Mouse (Mus musculus): ENCODE data around the gene Ptprn2.

The Ptprn2 gene
- long read RNA-seq, experiment 1, partial matches to known transcripts: 1 of 2 reads
- long read RNA-seq, experiment 1, other reads (novel, unspliced or antisense): 1 of 2 reads
- long read RNA-seq, experiment 2, partial matches to known transcripts: 4 of 10 reads
- long read RNA-seq, experiment 2, other reads (novel, unspliced or antisense): 5 of 10 reads

DNA sequence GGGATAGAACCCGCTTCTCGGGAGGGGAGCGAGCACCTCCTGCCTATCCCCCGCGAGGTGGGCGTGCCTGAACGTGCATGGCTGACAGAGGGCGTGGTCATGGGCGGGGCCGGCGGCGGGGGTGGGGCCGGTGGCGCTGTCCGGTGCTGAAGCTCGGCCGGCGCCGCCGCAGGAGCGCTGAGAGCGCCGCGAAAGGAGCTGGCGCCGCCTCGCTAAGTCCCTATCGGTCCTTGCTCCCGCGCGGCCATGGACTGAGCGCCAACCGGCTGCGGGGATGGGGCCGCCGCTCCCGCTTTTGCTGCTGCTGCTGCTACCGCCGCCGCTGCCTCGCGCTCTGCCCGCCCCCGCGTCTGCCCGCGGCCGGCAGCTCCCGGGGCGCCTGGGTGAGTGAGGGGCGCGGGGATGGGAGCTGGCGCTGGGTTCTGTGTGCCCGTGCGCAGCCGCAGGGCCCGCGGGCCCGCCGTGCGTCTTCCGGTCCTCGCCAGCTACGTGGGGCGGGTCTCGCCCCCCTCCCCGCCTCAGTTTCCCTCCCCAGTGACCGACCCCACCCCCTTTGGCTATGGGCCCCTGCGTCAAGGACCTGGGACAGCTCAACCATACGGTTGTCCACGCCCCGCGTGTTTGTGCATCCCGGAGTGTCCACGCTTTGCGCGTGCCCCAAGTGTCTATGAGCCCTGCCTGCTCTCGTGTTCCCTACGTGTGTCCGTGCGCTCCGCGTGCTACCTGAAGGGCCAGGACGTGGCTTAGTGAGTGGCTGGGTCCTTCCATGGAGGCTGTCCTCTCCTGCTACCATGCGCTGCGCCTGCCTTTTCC lies at the start of gene Ptprn2:
Ptprn2 (plus strand) TSS at position 130 of the 813 bp plus-strand sequence.
- intact Hi-C loops (cut with DNase I): no loop called here

DNA sequence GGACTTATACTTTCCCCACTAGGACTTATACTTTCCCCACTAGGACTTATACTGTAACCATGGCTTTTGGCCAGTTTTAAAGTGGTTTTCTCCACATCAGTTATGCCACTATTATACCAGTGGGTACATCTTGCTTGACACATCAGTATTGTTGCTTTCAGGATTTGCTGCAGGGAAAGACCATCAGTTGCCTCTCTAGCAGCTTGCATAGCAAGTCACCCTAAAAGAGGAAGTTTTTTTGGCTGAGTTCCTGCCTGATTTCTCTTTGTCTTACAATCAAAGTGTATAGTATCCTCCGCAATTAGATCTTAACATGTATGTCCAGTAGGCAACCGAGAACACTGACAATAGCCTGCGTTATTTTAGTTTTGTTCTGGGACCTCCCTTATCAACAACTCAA lies 49.4 kb upstream of the Ptprn2 start:
- intact Hi-C loops (cut with DNase I): no loop called here

DNA sequence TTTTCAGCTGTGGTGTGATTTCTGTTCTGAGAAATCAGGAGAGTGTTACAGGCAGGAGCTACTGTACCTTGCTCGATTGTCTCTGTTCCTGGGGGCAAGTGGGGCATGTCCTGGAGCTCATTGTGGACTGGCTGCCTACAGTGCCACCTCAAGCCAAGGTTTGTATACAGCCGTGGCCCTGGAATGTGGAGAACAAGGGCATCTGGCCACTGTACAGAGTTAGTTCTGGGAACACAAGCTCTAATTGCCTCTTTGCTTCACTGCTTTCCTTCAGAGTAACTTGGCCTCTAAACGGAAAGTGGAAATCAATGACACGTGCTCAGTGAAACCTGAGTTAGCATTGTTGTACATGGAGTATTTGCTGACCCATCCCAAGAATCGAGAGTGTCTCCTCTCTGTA lies 46.9 kb upstream of the Ptprn2 start:
- intact Hi-C loops (cut with DNase I): no loop called here

DNA sequence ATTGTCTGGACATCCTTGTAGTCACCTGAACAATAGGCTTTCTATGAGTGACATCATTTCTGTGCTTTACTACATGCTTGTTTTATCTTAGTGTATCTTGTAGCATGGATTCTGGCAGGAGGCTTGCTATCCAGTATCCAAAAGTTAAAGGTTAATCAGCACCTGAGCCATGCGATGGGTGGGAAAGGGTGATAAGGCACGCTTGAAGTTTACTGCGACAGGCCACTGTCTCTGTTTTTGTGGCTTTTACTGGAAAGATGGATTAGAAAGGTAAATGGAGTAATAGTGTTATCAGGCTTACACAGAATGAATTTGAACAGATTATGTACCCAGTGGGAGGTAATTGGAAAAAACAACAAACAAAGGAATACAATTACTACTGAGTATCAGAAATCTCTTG lies 43.3 kb upstream of the Ptprn2 start:
- intact Hi-C loops (cut with DNase I): no loop called here

DNA sequence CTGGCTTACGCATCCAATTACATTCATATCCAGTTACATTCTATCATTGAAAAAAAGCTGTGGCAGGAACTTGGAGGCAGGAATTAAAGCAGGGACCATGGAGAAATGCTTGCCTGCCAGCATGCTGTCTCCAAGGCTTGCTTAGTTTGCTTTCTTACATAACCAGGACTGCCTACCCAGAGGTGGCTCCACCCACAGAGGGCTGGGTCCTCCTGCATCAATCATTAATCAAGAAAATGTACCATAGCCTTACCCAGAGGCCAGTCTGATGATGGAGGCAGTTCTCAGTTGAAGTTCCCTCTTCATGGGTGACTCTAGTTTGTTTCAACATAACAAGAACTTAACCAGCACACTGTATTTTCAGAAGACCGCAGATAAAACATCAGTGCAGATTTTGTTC lies 36.0 kb upstream of the Ptprn2 start:
- intact Hi-C loops (cut with DNase I): no loop called here

DNA sequence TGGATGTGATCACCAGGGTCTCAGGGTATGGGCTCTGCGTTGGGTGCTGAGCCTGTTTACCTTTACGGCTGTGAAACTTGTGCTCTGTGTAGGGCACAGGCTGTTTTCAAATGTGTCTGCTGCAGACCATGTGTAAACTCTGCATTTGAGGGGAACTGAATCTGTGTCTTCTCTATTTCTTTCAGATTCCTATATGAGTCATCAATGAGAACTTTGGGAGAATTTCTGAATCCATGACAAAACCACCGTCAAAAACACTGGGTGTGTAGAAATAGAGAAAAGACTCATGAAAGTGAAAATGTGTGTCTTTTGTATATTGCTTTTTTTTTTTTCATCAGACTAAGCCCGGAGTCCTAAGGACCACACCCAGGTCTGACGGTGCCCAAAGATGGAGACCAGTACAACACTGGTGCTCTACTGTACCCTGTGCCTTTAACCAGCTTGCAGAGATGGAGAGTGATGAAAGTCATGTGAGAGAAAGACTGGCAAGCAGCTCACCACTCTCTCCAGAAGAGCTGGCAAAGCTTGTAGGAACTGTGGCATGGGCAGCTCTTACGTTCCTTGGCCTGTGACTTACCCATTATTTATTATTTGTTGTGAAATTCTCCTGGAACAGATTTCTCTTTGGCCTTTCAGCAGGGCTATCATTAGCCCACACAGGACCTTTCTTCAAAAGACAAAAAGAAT lies 25.0 kb upstream of the Ptprn2 start:
- intact Hi-C loops (cut with DNase I): no loop called here

DNA sequence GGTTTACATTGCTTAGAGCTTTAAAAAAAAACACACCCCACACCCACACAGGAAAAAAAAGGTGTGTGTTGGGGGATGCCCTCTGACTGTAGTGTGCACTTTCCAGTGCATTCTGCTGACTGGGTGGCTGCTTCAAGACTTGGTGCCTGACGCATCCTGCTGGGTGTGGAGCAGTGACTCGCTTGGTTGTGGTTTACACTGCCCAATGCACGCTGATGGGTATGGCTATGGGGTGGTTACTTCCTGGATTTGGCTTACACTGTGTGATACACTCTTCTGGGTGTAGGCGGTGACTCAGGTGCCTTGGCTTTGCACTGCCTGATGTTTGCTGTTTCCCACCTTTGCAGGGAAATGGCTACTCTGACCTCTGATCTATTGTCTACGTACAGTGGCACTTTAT lies 18.5 kb upstream of the Ptprn2 start:
- intact Hi-C loops (cut with DNase I): no loop called here

DNA sequence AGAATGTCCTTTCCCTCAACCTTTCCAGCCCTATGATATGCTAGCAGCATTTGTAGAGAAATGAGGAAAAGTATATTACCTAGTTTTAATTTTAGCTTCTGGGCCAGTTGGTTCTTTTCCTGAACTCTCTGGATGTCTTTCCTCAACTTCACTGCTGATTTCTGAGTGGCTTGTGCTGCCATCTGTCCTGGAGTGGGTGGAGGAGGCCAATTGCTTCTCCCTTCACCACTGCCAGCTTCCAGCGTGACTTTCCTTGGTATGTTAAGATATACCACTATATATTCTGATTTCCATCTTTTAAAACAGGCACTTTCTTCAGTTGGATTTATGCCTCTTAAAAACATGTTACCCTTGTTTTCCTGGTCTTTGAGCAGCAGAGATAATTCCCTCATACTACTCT lies 17.2 kb upstream of the Ptprn2 start:
- intact Hi-C loops (cut with DNase I): no loop called here

DNA sequence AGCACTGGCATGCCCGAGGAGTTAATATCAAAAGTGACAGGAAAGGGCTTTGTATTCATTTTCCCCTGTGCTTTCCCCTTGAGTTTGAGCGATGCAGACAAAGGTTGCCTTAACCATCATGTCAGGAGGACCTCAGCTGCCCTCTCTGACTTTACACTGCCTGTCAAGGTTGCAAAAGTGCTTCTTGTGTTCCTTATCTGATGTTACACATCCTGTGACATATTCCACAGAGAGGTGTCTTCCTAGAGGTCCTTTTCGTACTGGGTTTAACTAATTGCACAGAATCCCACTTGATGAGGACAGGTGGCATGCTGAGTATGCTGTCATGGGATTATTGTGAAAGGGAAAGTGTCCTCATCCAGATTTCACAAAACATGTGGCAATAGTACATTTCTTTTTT lies 16.4 kb upstream of the Ptprn2 start:
- intact Hi-C loops (cut with DNase I): no loop called here

DNA sequence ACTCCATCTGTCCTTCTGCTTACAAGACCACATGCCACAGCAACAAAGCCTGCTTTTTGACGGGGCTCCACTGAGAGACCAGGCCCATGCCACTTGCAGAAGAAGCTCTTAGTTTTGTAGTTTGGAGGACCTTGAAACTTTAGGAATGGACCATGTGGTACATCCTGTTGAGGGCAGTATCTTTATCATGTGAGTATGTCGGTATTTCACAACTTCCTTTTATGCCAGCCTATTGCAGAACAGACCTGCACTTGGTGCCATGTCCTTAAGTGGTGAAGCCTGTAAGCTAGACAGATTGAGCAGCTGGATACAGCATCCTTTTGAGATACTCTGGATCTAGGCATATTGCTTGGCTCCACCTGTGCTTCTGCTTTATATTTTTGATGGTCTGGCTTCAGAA lies 12.3 kb upstream of the Ptprn2 start:
- intact Hi-C loops (cut with DNase I): no loop called here

DNA sequence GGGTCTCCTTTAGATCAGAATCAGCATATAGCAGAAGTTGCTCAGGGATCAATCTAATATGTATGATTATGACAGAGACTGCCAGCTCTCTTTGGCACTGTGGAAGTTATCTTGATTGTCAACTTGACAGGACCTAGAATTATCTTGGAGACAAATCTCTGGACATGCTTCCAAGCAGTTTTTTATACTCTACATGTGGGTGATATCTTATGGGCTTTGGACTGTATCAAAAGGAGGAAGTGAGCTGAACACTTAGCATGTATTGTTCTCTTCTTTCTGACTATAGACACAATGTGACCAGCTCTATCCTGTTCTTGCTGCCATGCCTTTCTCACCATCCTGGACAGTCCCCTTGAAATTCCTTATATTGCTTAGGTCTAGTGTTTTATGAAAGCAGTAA lies 11.8 kb upstream of the Ptprn2 start:
- intact Hi-C loops (cut with DNase I): no loop called here

DNA sequence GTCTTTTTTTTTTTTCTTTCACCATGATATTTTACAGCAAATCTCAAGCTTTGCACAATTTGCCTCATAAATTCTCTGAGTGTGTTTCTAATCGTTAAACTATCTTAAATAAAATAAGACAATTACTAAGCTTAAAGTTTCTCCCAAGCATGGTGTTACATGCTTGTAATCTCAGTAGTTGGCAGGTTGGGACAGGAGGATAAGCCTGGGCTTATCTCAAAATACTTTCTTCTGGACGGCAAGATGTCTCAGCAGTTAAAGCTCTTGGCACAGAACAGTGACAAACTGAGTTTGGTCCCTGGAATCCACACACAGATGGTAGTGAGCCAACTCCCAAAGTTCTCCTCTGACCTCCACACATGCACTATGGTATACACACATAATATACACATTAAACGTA lies 10.8 kb upstream of the Ptprn2 start:
- intact Hi-C loops (cut with DNase I): no loop called here

DNA sequence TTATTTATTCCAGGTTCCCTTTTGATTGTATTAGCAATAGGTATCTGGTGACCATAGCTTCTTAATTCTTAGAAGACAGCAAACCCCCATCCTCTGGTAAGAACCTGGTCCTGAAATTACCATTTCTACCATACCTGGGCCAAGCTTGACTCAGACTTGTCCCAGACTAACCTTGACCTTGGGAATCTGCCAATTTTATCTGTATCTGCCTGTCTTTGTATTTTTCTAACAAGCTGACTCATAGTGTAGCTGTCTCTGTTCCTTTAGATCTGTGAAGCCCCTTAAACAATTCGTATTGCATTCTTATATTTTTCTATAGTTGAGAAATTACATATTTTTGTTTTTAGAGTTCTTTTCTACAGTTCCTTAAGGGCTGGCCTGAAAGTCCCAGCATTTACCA lies 6.7 kb upstream of the Ptprn2 start:
- intact Hi-C loops (cut with DNase I): no loop called here

DNA sequence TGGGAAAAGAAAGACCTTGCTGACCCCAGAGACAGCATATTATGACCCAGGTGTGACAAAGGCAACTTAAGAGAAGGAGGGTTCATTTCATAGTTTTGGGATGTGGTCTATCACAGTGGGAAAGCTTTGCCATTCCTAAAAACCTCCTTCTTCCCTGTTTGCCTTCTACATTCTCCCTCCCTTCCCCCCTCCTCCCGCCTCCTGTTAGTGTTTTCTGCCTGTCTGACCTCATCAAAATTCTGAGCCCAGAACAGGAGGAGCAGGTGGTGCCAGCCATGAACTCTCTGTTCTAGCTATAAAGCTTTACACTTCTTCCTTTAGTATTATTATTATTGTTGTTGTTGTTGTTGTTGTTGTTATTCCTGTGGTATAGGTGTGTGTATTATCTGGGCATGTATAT lies 3.6 kb upstream of the Ptprn2 start:
- intact Hi-C loops (cut with DNase I): no loop called here

DNA sequence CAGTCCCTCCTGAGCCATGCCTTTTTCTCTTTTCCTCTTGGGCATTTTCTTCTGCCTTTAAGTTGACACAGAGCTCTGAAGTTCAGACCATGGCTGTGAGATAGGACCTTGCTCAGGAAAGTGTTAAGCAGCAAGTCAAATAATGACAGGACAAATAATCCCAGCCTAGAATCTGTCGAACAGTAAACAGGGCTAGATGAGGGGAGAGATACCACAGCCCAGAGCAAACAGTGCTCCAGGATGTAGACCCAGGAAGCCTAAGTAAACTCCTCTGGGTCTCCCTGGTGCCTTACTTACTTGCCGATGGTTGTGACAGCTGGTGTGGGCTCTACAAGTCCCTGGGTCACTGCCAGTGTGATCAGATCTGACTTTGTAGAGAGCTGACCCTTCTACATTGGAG lies 1.9 kb upstream of the Ptprn2 start:
- intact Hi-C loops (cut with DNase I): no loop called here

DNA sequence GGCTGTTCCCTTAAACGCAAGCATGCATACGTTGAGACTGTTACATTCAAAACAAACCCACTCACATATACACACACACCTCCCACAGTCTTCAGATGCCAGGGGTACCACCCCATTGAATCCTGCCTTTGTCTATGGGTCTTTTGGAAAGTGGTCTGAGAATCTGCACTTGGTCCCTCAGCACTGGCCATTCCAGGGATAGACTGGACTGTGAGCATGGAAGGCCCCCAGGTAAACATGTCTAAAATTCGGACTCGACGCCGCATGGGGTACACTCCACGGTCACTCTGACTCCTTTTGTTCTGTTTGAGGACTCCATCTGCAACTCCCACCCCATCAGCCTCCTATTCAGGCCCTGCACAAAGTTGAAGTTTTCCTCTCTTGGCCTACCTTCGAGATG lies 529 bp upstream of the Ptprn2 start:
- intact Hi-C loops (cut with DNase I): no loop called here

DNA sequence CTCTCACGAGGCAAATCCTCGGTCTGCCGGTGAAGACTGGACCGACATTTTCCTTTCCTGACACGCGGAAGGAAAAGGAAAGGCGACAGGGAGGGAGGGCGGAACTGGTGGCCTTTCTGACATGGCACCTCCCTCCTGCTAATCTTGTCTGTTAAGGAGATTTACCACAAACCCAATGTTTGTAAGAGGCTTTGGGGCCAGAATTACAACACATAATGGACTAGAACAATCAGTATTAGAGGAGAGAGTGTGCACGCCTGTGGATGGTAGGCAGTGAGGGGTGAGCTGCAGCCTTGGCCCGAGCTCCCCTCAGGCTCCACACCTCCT lies 847 bp downstream of the Ptprn2 start:
- intact Hi-C loops (cut with DNase I): no loop called here

DNA sequence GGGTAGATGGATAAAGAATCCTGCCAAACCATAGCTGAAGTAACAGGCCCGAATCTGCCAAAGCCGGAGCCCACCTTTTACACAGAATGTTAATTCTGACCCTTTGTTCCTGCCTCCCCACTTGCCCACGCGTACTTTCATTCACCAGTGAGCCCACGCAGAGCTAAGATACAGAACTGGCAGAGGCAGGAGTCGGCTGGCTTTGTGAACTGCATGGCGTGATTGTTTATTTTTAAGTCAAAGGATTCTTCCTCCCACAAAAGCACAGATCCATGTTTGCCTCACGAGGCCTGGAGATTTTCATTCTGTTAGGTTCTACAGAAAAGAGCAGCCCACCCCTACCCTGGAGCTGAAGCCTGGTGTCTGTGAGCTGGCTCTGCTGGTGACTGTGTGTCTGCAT lies 3.3 kb downstream of the Ptprn2 start:
- intact Hi-C loops (cut with DNase I): no loop called here

DNA sequence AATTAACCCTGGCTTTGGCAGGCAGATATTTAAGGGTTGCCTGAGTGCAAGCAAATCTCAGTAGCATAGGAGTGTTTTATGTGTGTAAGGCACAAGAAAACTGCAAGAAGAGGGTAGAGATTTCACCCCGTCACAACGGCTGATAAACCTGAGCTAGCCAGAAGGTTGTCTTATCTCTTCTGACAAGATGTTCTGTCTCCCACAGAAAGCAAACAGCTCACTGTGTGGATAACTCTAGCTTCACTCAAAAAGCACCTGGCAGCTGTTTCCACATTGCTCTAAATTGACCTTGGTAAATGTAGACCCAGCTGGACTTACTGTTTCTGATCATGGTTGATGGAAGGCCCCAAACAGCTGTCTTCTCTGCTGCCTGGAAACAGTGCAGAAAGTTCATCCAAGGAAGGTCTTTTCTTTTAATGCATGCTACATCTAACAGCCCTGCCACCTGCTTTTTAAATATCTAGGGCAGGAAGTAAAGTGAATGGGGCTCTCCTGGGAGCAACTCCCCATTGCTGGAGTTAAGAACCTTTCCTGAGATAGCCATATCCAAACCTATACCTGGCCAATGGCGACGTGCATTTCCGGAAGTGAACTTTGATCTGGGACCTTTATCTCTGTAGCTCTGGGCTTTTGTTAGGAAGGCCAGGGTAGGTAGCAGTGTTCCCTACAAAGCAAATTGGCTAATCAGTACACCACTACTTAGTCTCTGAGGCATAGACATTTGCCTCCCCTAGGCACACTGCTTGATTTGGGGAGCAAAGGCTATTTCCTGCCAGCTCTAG lies 5.2 kb downstream of the Ptprn2 start:
- intact Hi-C loops (cut with DNase I): no loop called here

DNA sequence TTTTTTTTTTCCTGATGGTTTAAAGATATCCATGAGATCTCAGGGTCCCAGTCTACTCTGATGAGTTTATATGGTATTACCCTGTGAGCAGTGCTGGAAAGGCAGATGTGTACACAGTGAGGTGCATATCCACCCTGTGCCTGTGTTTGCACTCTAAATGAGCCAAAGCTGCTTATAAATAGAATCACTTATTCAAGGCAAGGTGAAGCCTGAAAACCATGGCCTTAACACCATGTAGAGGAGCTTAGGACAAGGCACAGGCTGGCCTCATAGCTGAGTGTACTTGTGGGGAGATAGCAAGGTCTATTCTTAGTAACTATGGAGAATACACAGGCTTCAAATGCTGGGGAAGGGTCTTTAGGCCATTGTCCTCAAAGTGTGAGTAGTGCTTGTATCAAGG lies 13.1 kb downstream of the Ptprn2 start:
- intact Hi-C loops (cut with DNase I): no loop called here

DNA sequence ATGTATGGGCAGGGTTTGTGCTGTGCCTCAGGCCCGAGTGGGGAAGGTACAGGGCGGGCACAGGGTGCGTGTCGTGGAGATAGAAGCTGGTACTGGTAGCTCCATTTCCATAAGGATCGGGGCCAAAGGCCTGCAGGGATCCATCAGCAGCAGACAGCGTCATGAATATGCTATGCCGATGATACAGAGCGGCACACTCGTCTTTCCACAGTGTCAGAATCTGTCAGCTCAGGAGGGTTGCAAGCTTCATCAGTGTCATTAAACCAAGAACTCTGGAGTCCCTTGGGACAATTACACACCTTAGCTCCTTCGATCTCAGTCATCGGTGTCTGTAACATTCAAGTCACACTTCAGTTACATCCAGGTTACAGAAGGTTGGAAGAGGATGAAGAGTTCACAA lies 15.1 kb downstream of the Ptprn2 start:
- intact Hi-C loops (cut with DNase I): no loop called here

DNA sequence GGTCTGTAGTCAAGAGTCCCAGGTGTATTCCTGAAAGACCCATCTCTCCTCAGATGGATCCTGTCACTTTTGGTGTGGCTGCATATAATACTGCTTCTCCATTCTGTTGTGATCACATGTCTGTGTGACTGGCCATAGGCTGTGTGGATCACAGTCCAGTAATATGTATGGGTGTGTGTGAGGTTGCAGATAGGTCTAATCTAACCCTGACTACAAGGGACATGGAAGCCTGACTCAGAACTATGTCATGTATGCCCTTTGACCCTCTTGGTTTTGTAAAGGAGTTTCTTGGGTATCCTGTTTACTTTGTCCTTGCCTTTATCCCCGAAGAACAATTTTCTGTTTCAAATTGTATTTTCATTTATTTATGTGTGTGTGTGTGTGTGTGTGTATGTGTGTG lies 27.0 kb downstream of the Ptprn2 start:
- intact Hi-C loops (cut with DNase I): no loop called here
